Mouse (Mus musculus): ENCODE data around the gene Olfr605.
"Not testable (repeated sequence)": the region's sequence is repeated elsewhere in the genome, so short reads cannot be mapped to it uniquely, and the experiment has no call there.

Olfr605 gene

GRCm38 (mm10) chr7:103445339-103445738 is at the start of gene Olfr605:
Olfr605 (minus strand) TSS chr7:103445439.
- DNase-seq (ENCODE audit: low read depth) = no peak

- DNase-seq (ENCODE audit: low read depth) = not testable (repeated sequence)
These were observed 31.9 kb upstream of the Olfr605 start for GRCm38 (mm10) chr7:103477106-103477505.

GRCm38 (mm10) chr7:103469577-103469976 is 24.3 kb upstream of the Olfr605 start, which contains the start of gene Olfr608:
Olfr608 (plus strand) TSS chr7:103469877.
- no peak for DNase-seq (ENCODE audit: low read depth)

- no peak for DNase-seq (ENCODE audit: low read depth)
These were observed 15.4 kb upstream of the Olfr605 start for GRCm38 (mm10) chr7:103460590-103460989.

- no peak for DNase-seq (ENCODE audit: low read depth)
These were observed 3.5 kb upstream of the Olfr605 start, which contains the start of gene Olfr606 for GRCm38 (mm10) chr7:103448746-103449145. Olfr606 (plus strand) TSS chr7:103449046.

- DNase-seq (ENCODE audit: low read depth) = not testable (repeated sequence)
These were observed 30.5 kb downstream of the Olfr605 start, which contains the start of gene Usp17lc for GRCm38 (mm10) chr7:103414772-103415171. Usp17lc (plus strand) TSS chr7:103415072.

- DNase-seq (ENCODE audit: low read depth) = not testable (repeated sequence)
These were observed 38.7 kb downstream of the Olfr605 start for GRCm38 (mm10) chr7:103406521-103407055.

- peak; percentile 58 for DNase-seq (ENCODE audit: low read depth)
These were observed 46.3 kb downstream of the Olfr605 start for GRCm38 (mm10) chr7:103398981-103399380.

GRCm38 (mm10) chr7:103397758-103398157 is 47.5 kb downstream of the Olfr605 start:
- no peak for DNase-seq (ENCODE audit: low read depth)

All from 416B (cell line).